Mouse (Mus musculus) limb, embryonic 14.5 days (tissue): ENCODE data around the gene Vasp. TPM values are rescaled to one million over a fixed set of nuclear protein-coding genes. Genes with fewer than 3 reads are reported as not detected.
A peak's percentile ranks its signal among the peaks of the same experiment; 100 is the strongest.

Experiments
- ATAC-seq: fragments of 200-750 bp; cut with Nextera tagmentation; 2 replicates; pipeline ENCODE4 v1.8.0; 2017; ENCODE audit warnings: low read depth, moderate number of reproducible peaks, moderate TSS enrichment; ENCODE audit not compliant: low FRiP score
- DNase-seq: peaks from one replicate; pipeline ENCODE4 v3.0.0-alpha.2; 2015; ENCODE audit warnings: low spot score
- H3K27ac ChIP-seq: fragments of 300-500 bp; sonication (generic); replicated peaks from 2 replicates; pipeline ENCODE4 v1.5.1; 2014; ENCODE audit warnings: low read depth, mild to moderate bottlenecking, low read length, moderate library complexity, mixed read lengths
- H3K27me3 ChIP-seq: fragments of 300-500 bp; sonication (generic); 2 replicates; pipeline ENCODE4 v1.6.1; 2014; ENCODE audit warnings: low read length, mixed read lengths; ENCODE audit not compliant: control insufficient read depth, insufficient read depth
- H3K36me3 ChIP-seq: fragments of 300-500 bp; sonication (generic); 2 replicates; pipeline ENCODE4 v1.6.1; 2014; ENCODE audit warnings: mild to moderate bottlenecking, low read length, moderate library complexity, mixed read lengths; ENCODE audit not compliant: control insufficient read depth, insufficient read depth
- H3K4me1 ChIP-seq: fragments of 300-500 bp; sonication (generic); 2 replicates; pipeline ENCODE4 v1.6.1; 2014; ENCODE audit warnings: antibody characterized with exemption, low read length, mixed read lengths; ENCODE audit not compliant: control insufficient read depth, insufficient read depth
- H3K4me2 ChIP-seq: fragments of 300-500 bp; sonication (generic); replicated peaks from 2 replicates; pipeline ENCODE4 v1.6.1; 2014; ENCODE audit warnings: low read depth, mild to moderate bottlenecking, low read length, moderate library complexity; ENCODE audit not compliant: severe bottlenecking
- H3K4me3 ChIP-seq: fragments of 300-500 bp; sonication (generic); replicated peaks from 2 replicates; pipeline ENCODE4 v1.5.1; 2014; ENCODE audit warnings: low read length
- H3K9ac ChIP-seq: fragments of 300-500 bp; sonication (generic); 2 replicates; pipeline ENCODE4 v1.6.1; 2014; ENCODE audit warnings: mild to moderate bottlenecking, low read depth, low read length, moderate library complexity; ENCODE audit not compliant: severe bottlenecking
- H3K9me3 ChIP-seq: fragments of 300-500 bp; sonication (generic); 2 replicates; pipeline ENCODE4 v1.6.1; 2016; ENCODE audit warnings: low read length; ENCODE audit not compliant: control insufficient read depth
- POLR2A ChIP-seq: fragments of 200-500 bp; IDR thresholded peaks from 2 replicates; pipeline ENCODE4 v1.8.0; 2012; ENCODE audit warnings: inconsistent platforms, mild to moderate bottlenecking, moderate library complexity, borderline replicate concordance; ENCODE audit not compliant: insufficient read depth, insufficient read length; ENCODE audit errors: extremely low read depth
- WGBS: fragments of 180-500 bp; shearing (Covaris S2); extraction: QIAGEN DNeasy Blood & Tissue Kit; methylation state at CpG from one replicate; pipeline ENCODE4 v1.1.7; 2014; 5-methylcytosine and 5-hydroxymethylcytosine counted together
- polyA plus RNA-seq, 2 experiments: library from polyadenylated mRNA; depleted of rRNA in 1 of 2; stranded (reverse) in 1 of 2; unstranded in 1 of 2; fragments of >200 nt; fragmentation: Nextera tagmentation in 1 of 2; extraction: Ambion mirVana in 1 of 2; gene quantifications; 2 replicates each; pipeline versions ENCODE4 v1.2.1 to v1.2.3; 2012 to 2014

Vasp gene
- polyA plus RNA-seq, 2 experiments: 66.7 to 126 TPM

GRCm38 (mm10) chr7:19234652-19235051 is 37.0 kb downstream of the Vasp start:
- ATAC-seq (no peak), DNase-seq (no peak)
- H3K4me2 ChIP-seq: no peak overlapping the region
- H3K27me3 ChIP-seq: no peaks in the 10 kb centered on the region
- no peak overlapping the region for H3K27ac ChIP-seq
- no peaks in the 10 kb centered on the region for H3K4me1 ChIP-seq
- 78% methylated on average over 5 of the region's 5 CpGs for WGBS
- no peak overlapping the region for H3K4me3 ChIP-seq
- TF ChIP-seq POLR2A: no peak
- H3K9me3 ChIP-seq: no peaks in the 10 kb centered on the region
- no peak overlapping the region for H3K9ac ChIP-seq
- no peaks in the 10 kb centered on the region for H3K36me3 ChIP-seq

- H3K4me3 ChIP-seq: no peak overlapping the region
- DNase-seq (no peak), ATAC-seq (no peak)
- peaks cover 10% of the 10 kb centered on the region for H3K4me1 ChIP-seq
- no peaks in the 10 kb centered on the region for H3K36me3 ChIP-seq
- 88% methylated on average over 3 of the region's 3 CpGs for WGBS
- no peak overlapping the region for H3K4me2 ChIP-seq
- H3K27ac ChIP-seq: no peak overlapping the region
- no peak overlapping the region for H3K9ac ChIP-seq
- TF ChIP-seq POLR2A: no peak
- no peaks in the 10 kb centered on the region for H3K27me3 ChIP-seq
- no peaks in the 10 kb centered on the region for H3K9me3 ChIP-seq
Observed at GRCm38 (mm10) chr7:19231849-19232248, 39.8 kb downstream of the Vasp start.

GRCm38 (mm10) chr7:19230899-19231298 is 40.7 kb downstream of the Vasp start:
- no peak overlapping the region for H3K27ac ChIP-seq
- no peak for TF ChIP-seq POLR2A
- ATAC-seq (no peak), DNase-seq (no peak)
- no peaks in the 10 kb centered on the region for H3K27me3 ChIP-seq
- WGBS: 95% methylated on average over 5 of the region's 5 CpGs
- H3K36me3 ChIP-seq: peaks cover under 1% of the 10 kb centered on the region; the same call in 1 of the 2 replicates
- no peak overlapping the region for H3K4me2 ChIP-seq
- no peak overlapping the region for H3K4me3 ChIP-seq
- peaks cover 12% of the 10 kb centered on the region for H3K4me1 ChIP-seq
- H3K9ac ChIP-seq: no peak overlapping the region
- no peaks in the 10 kb centered on the region for H3K9me3 ChIP-seq

DNA sequence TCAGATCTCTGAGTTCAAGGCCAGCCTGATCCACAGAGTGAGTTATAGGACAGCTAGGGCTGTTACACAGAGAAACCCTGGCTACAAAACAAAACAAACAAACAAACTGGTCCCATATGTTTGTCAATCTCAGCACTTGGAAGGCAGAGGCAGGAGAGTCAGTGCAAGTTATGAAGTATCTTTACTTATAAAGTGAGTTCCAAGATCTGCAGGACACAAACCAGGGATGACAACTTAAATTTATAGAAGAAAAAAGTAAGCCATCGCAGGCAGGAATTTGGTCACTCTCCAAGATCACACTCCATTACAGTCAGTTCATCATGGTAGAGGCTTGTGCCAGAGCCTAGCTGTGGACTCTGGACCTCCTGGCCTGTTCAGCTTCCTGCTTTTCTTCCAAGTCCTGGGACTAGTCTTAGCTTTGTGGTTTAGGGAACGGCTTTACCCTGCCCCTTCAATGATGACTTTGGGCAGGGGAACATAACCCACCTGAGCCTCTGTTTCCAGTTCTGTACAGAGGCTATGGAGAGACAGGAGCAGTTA is 41.5 kb downstream of the Vasp start:
- no peak for TF ChIP-seq POLR2A
- Histone ChIP-seq H3K4me1 (peaks cover 12% of the 10 kb centered on the region), H3K9ac (no peak overlapping the region), H3K4me2 (no peak overlapping the region), H3K4me3 (no peak overlapping the region), H3K27ac (no peak overlapping the region), H3K9me3 (no peaks in the 10 kb centered on the region), H3K27me3 (no peaks in the 10 kb centered on the region), H3K36me3 (peaks cover 6% of the 10 kb centered on the region; the same call in 1 of the 2 replicates)
- no peak for ATAC-seq
- no peak for DNase-seq
- 96% methylated on average over 2 of the region's 2 CpGs for WGBS

- peaks cover 6% of the 10 kb centered on the region; the same call in 1 of the 2 replicates for H3K36me3 ChIP-seq
- peak overlapping the region; percentile 27; the same call in 1 of the 2 replicates for H3K27ac ChIP-seq
- TF ChIP-seq POLR2A: no peak
- peak overlapping the region; percentile 63 for H3K9ac ChIP-seq
- H3K9me3 ChIP-seq: no peaks in the 10 kb centered on the region
- no peaks in the 10 kb centered on the region for H3K27me3 ChIP-seq
- peak overlapping the region; percentile 72 for H3K4me2 ChIP-seq
- no peak for DNase-seq
- ATAC-seq: no peak
- H3K4me1 ChIP-seq: peaks cover 12% of the 10 kb centered on the region
- WGBS: 53% methylated on average over 5 of the region's 5 CpGs
- peak overlapping the region; percentile 64 for H3K4me3 ChIP-seq
Observed at GRCm38 (mm10) chr7:19229404-19229803, 42.2 kb downstream of the Vasp start.
